Mouse (Mus musculus) cerebellum, postnatal 10 days (tissue): ENCODE results near the gene Gm3298.
"Not testable (repeated sequence)": the region's sequence is repeated elsewhere in the genome, so short reads cannot be mapped to it uniquely, and the experiment has no call there.

Source experiments
- DNase-seq, 2 experiments: peaks; one replicate each; pipeline ENCODE4 v3.0.0; 2021; ENCODE audit warnings: mixed read lengths in 2 of 2

The Gm3298 gene

DNA sequence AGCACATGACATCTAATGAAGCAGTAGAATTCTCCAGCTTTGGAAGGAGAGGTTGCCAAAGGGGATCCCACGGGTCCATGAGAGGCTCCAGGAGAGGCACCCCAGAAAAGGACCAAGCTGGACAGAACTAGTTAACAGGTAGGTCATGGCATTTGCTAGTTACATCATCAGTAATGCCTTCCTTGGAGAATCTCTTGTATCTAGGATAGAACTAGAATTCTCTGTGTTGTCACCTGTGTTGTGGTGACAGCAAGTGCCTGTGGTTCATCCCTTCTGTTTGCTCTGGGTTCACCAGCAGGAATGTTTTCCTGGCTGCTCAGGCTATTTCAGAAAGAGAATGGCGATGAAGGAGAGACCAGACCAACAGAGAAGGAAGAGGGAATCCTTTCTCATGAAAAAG is at the start of gene Gm3298:
TSS of gene Gm3298 (plus strand) at position 301 of the 400 bp plus-strand sequence.
- not testable (repeated sequence) for DNase-seq

DNA sequence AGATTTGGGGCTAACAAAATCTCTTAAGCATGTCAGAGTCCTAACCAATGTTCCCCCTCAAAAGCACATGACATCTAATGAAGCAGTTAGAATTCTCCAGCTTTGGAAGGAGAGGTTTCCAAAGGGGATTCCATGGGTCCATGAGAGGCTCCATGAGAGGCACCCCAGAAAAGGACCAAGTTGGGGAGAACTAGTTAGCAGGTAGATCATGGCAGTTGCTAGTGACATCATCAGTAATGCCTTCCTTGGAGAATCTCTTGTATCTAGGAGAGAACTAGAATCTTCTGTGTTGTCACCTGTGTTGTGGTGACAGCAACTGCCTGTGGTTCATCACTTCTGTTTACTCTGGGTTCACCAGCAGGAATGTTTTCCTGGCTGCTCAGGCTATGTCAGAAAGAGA is 32.1 kb upstream of the Gm3298 start, which contains the start of gene Gm8297:
TSS of gene Gm8297 (plus strand) at position 301 of the 400 bp plus-strand sequence.
- DNase-seq, result not testable (repeated sequence)

DNA sequence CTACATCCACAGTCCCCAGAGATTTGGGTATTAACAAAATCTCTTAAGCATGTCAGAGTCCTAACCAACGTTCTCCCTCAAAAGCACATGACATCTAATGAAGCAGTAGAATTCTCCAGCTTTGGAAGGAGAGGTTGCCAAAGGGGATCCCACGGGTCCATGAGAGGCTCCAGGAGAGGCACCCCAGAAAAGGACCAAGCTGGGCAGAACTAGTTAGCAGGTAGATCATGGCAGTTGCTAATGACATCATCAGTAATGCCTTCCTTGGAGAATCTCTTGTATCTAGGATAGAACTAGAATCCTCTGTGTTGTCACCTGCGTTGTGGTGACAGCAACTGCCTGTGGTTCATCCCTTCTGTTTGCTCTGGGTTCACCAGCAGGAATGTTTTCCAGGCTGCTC is 34.6 kb downstream of the Gm3298 start, which contains the start of gene 4930555G01Rik:
TSS of gene 4930555G01Rik (plus strand) at position 301 of the 400 bp plus-strand sequence.
- not testable (repeated sequence) for DNase-seq
